Mouse (Mus musculus) left cerebral cortex, postnatal 25 days (tissue): ENCODE measurements around the gene Galm. TPM values are rescaled to one million over a fixed set of nuclear protein-coding genes. Genes with fewer than 3 reads are reported as not detected.

Source experiments
- DNase-seq, 2 experiments: peaks; one replicate each; pipeline ENCODE4 v3.0.0; 2022; ENCODE audit warnings: low spot score in 2 of 2, mixed read lengths in 1 of 2
- intact Hi-C: fragments of 180-260 bp; cut with DNase I; formaldehyde crosslinking; loops from one replicate; pipeline ENCODE4 v1.15.1; 2025
- total RNA-seq, 2 experiments: library from RNA; stranded (reverse); gene quantifications; 2 replicates each; pipeline ENCODE4 v1.2.3; 2021

Gene Galm
- total RNA-seq, 2 experiments from 2014 or later = 1.8 to 2.2 TPM

- intact Hi-C loops = no loop called here
- no peak for DNase-seq
These were observed 107.1 kb downstream of the Galm start for GRCm38 (mm10) chr17:80234376-80234775.

Other genes with a start within 250 kb of the Galm start
- gene Atl2, start 231.3 kb upstream of the Galm start, total RNA-seq = 10 to 100 TPM; 65.0 to 71.0 TPM
- 10 to 100 TPM; 55.4 to 63.6 TPM for gene Hnrnpll, start 65.1 kb upstream of the Galm start, total RNA-seq
- 100 to 1,000 TPM; 109 to 111 TPM for gene Srsf7, start 79.8 kb downstream of the Galm start, total RNA-seq
- gene Ttc39d, start 80.0 kb downstream of the Galm start, total RNA-seq = under 1 TPM in 1 of 2 experiments, not detected in 1; 0.28 TPM
- 1 to 10 TPM; 4.1 to 5.5 TPM for gene Gemin6, start 97.0 kb downstream of the Galm start, total RNA-seq
- gene Morn2, start 162.7 kb downstream of the Galm start, total RNA-seq = 10 to 100 TPM; 14.9 to 19.0 TPM
- gene Dhx57, start 163.0 kb downstream of the Galm start, total RNA-seq = 10 to 100 TPM; 41.8 to 41.9 TPM
- 1 to 10 TPM; 1.8 to 2.3 TPM for gene Arhgef33, start 179.9 kb downstream of the Galm start, total RNA-seq
- 1 to 10 TPM; 1.8 to 3.9 TPM for gene Gm10190, start 246.1 kb downstream of the Galm start, total RNA-seq